Mouse (Mus musculus) hindbrain, postnatal 0 days (tissue): ENCODE data around the gene Prpf31. TPM values are rescaled to one million over a fixed set of nuclear protein-coding genes. Genes with fewer than 3 reads are reported as not detected.

ENCODE experiments used
- ATAC-seq: fragments of 200-750 bp; cut with Nextera tagmentation; 2 replicates; pipeline ENCODE4 v1.8.0; 2017; ENCODE audit warnings: mild to moderate bottlenecking, moderate TSS enrichment, moderate library complexity
- DNase-seq: peaks from one replicate; pipeline ENCODE4 v3.0.0-alpha.2; 2015; ENCODE audit warnings: low spot score
- H3K27ac ChIP-seq: fragments of 300-500 bp; sonication (generic); 2 replicates; pipeline ENCODE4 v1.5.1; 2014; ENCODE audit warnings: mild to moderate bottlenecking
- H3K27me3 ChIP-seq: fragments of 300-500 bp; sonication (generic); 2 replicates; pipeline ENCODE4 v1.6.1; 2014; ENCODE audit warnings: low read length, mixed read lengths; ENCODE audit not compliant: insufficient read depth
- H3K36me3 ChIP-seq: fragments of 300-500 bp; sonication (generic); 2 replicates; pipeline ENCODE4 v1.6.1; 2014; ENCODE audit warnings: low read length, mixed read lengths; ENCODE audit not compliant: insufficient read depth
- H3K4me1 ChIP-seq: fragments of 300-500 bp; sonication (generic); 2 replicates; pipeline ENCODE4 v1.6.1; 2014; ENCODE audit warnings: antibody characterized with exemption, low read length, mixed read lengths; ENCODE audit not compliant: insufficient read depth
- H3K4me2 ChIP-seq: fragments of 300-500 bp; sonication (generic); 2 replicates; pipeline ENCODE4 v1.6.1; 2014; ENCODE audit warnings: low read depth, mild to moderate bottlenecking, low read length, moderate library complexity, mixed read lengths
- H3K4me3 ChIP-seq: fragments of 300-500 bp; sonication (generic); 2 replicates; pipeline ENCODE4 v1.5.1; 2014; ENCODE audit warnings: low read length
- H3K9ac ChIP-seq: fragments of 300-500 bp; sonication (generic); replicated peaks from 2 replicates; pipeline ENCODE4 v1.6.1; 2014; ENCODE audit warnings: mild to moderate bottlenecking, low read length, moderate library complexity, mixed read lengths
- H3K9me3 ChIP-seq: fragments of 300-500 bp; sonication (generic); 2 replicates; pipeline ENCODE4 v1.6.1; 2016; ENCODE audit warnings: low read length, mixed read lengths
- CTCF ChIP-seq: IDR thresholded peaks from 2 replicates; pipeline ENCODE4 v1.5.1; 2016; ENCODE audit warnings: antibody characterized with exemption, control low read depth, low read depth
- WGBS: fragments of 180-500 bp; shearing (Covaris S2); extraction: QIAGEN DNeasy Blood & Tissue Kit; methylation state at CpG from one replicate; pipeline ENCODE4 v1.1.7; 2014; 5-methylcytosine and 5-hydroxymethylcytosine counted together
- polyA plus RNA-seq: library from polyadenylated mRNA; unstranded; fragments of >200 nt; fragmentation: Nextera tagmentation; extraction: Ambion mirVana; gene quantifications from 2 replicates; pipeline ENCODE4 v1.2.1, GENCODE M21; 2015
- total RNA-seq: library from RNA; depleted of rRNA; stranded (reverse); fragments of >200 nt; gene quantifications from 2 replicates; pipeline ENCODE4 v1.2.3, GENCODE M21; 2014

Gene Prpf31
- total and polyA plus RNA-seq, 2 experiments from 2014 or later = 50.8 to 77.6 TPM

DNA sequence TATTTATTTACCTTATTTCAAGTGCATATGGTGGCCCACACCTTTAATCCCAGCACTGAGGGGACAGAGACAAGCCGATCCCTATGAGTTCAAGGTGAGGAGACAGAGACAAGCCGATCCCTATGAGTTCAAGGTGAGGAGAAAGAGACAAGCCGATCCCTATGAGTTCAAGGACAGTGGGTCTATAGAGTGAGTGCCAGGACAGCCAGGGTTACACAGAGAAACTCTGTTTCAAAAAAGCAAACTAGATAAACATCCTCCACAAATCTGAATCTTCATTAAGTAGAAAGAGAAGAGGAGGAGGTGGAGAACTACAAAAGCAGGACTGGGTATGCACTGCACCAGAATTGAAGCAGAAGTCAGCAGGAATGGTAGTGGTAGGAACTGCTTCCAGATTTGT lies 21.1 kb upstream of the Prpf31 start:
- Histone ChIP-seq H3K9me3 (no peaks in the 10 kb centered on the region), H3K36me3 (no peaks in the 10 kb centered on the region), H3K4me3 (no peak overlapping the region), H3K4me2 (no peak overlapping the region), H3K27me3 (no peaks in the 10 kb centered on the region), H3K9ac (no peak overlapping the region), H3K27ac (no peak overlapping the region), H3K4me1 (no peaks in the 10 kb centered on the region)
- ATAC-seq (no peak), DNase-seq (no peak)
- no peak for TF ChIP-seq CTCF
- WGBS = 88% methylated on average over 3 of the region's 3 CpGs

- Histone ChIP-seq H3K4me1 (no peaks in the 10 kb centered on the region), H3K9me3 (no peaks in the 10 kb centered on the region), H3K9ac (no peak overlapping the region), H3K36me3 (no peaks in the 10 kb centered on the region), H3K27ac (no peak overlapping the region), H3K4me3 (no peak overlapping the region), H3K4me2 (no peak overlapping the region), H3K27me3 (no peaks in the 10 kb centered on the region)
- TF ChIP-seq CTCF = no peak
- ATAC-seq (no peak), DNase-seq (no peak)
- 45% methylated on average over 3 of the region's 3 CpGs for WGBS
These were observed 20.7 kb upstream of the Prpf31 start for GRCm38 (mm10) chr7:3609082-3609481.

DNA sequence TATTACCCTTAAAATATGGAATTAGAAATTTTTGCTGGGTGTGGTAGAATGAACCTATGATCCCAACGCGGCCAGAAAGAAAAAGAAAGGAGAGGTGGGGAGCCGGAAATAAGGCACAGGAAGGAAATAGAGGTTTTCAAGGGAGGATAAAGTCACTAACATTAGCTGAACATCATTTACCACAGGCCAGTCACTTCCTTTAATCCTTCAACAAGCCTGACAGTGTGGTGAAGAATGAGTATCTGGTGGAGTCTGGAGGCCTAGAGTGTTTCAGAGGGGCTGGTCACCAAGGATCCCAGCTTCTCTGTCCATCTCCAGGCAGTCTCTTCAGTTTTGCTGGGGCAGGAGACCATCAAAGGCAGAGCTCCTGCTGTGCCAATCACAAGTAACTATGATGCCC lies 19.3 kb upstream of the Prpf31 start:
- TF ChIP-seq CTCF = no peak
- no peaks in the 10 kb centered on the region for H3K27me3 ChIP-seq
- no peaks in the 10 kb centered on the region for H3K9me3 ChIP-seq
- ATAC-seq (no peak), DNase-seq (no peak)
- no peaks in the 10 kb centered on the region for H3K36me3 ChIP-seq
- H3K4me2 ChIP-seq = no peak overlapping the region
- H3K4me3 ChIP-seq = no peak overlapping the region
- no peak overlapping the region for H3K27ac ChIP-seq
- H3K9ac ChIP-seq = no peak overlapping the region
- WGBS = 90% methylated on average over 3 of the region's 3 CpGs
- H3K4me1 ChIP-seq = no peaks in the 10 kb centered on the region

GRCm38 (mm10) chr7:3611006-3611405 lies 18.8 kb upstream of the Prpf31 start:
- no peak overlapping the region for H3K9ac ChIP-seq
- no peaks in the 10 kb centered on the region for H3K4me1 ChIP-seq
- no peak for ATAC-seq
- no peak for TF ChIP-seq CTCF
- no peak for DNase-seq
- H3K27me3 ChIP-seq = no peaks in the 10 kb centered on the region
- 88% methylated on average over 13 of the region's 13 CpGs for WGBS
- H3K4me3 ChIP-seq = no peak overlapping the region
- no peak overlapping the region for H3K4me2 ChIP-seq
- no peaks in the 10 kb centered on the region for H3K36me3 ChIP-seq
- no peak overlapping the region for H3K27ac ChIP-seq
- H3K9me3 ChIP-seq = no peaks in the 10 kb centered on the region

GRCm38 (mm10) chr7:3614021-3614420 lies 15.8 kb upstream of the Prpf31 start:
- WGBS = 76% methylated on average over 3 of the region's 3 CpGs
- no peak for TF ChIP-seq CTCF
- DNase-seq (no peak), ATAC-seq (no peak)
- H3K36me3 ChIP-seq = no peaks in the 10 kb centered on the region
- H3K4me2 ChIP-seq = no peak overlapping the region
- H3K4me1 ChIP-seq = peaks cover 5% of the 10 kb centered on the region; the same call in 1 of the 2 replicates
- no peak overlapping the region for H3K9ac ChIP-seq
- H3K27ac ChIP-seq = no peak overlapping the region
- no peaks in the 10 kb centered on the region for H3K27me3 ChIP-seq
- no peaks in the 10 kb centered on the region for H3K9me3 ChIP-seq
- H3K4me3 ChIP-seq = no peak overlapping the region

GRCm38 (mm10) chr7:3616057-3616388 lies 13.8 kb upstream of the Prpf31 start, which contains the start of gene Oscar:
TSS of gene Oscar (minus strand) at chr7:3616157.
- ATAC-seq (no peak), DNase-seq (no peak)
- Histone ChIP-seq H3K27me3 (no peaks in the 10 kb centered on the region), H3K4me2 (peak within 1 kb of the TSS; percentile 82; the same call in 1 of the 2 replicates), H3K27ac (no peak within 1 kb of the TSS), H3K9ac (no peak within 1 kb of the TSS; the same call in 1 of the 2 replicates), H3K36me3 (peaks cover 14% of the 10 kb centered on the region; the same call in 1 of the 2 replicates), H3K4me1 (peaks cover 5% of the 10 kb centered on the region; the same call in 1 of the 2 replicates), H3K9me3 (no peaks in the 10 kb centered on the region), H3K4me3 (peak within 1 kb of the TSS; percentile 86)
- TF ChIP-seq CTCF = no peak
- 83% methylated on average over 4 of the region's 4 CpGs for WGBS

DNA sequence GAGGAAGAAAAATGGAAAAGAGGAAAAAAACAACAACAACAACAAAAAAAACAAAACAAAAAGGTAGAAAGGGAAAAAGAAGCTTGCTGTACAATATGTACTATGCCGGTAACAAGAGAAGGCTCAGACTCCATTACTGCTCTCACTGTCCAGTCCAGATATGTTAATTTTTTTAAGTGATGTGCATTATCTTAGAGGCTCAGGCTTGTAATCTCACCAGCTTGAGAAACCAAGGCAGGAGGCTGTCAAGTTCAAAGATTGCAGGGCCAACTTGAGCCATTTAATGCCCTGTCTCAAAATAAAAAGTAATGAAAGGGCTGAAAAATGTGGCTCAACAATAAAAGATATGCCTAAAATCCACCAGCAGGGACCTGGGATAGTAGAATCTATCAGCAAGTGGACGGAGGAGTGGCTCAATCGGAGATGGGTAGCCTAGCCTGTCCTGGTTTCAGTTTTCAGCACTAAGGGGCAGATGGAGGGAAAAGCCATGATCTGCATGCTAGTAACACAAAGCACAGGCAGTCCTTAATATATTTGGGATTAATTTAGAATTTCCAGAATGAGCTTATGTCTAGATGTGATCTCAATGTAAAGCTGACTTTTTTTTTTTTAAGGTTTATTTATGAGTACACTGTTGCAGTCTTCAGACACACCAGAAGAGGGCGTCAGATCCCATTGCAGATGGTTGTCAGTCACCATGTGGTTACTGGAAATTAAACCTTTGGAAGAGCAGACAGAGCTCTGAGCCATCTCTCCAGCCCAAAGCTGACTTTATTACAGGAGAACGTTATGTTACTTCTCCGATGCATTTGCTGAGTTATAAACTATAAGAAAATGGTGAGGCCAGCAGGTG lies 13.2 kb upstream of the Prpf31 start:
- Histone ChIP-seq H3K27me3 (no peaks in the 10 kb centered on the region), H3K27ac (no peak overlapping the region), H3K4me1 (peaks cover 5% of the 10 kb centered on the region; the same call in 1 of the 2 replicates), H3K4me3 (peak overlapping the region; percentile 86), H3K36me3 (peaks cover 14% of the 10 kb centered on the region; the same call in 1 of the 2 replicates), H3K9ac (no peak overlapping the region; the same call in 1 of the 2 replicates), H3K9me3 (no peaks in the 10 kb centered on the region), H3K4me2 (peak overlapping the region; percentile 82; the same call in 1 of the 2 replicates)
- WGBS = 40% methylated on average over 6 of the region's 6 CpGs
- DNase-seq = no peak
- peak; percentile 78 for TF ChIP-seq CTCF
- no peak; the same call in none of the 2 replicates for ATAC-seq
